Mouse (Mus musculus) erythroblast, embryonic 14.5 days (primary cell): ENCODE results near the gene Rab11fip5. TPM values are rescaled to one million over a fixed set of nuclear protein-coding genes. Genes with fewer than 3 reads are reported as not detected.

Source experiments
- H3K27me3 ChIP-seq: 2 replicates; pipeline ENCODE4 v1.6.1; 2012; ENCODE audit warnings: inconsistent platforms; ENCODE audit not compliant: control insufficient read depth
- H3K36me3 ChIP-seq: 2 replicates; pipeline ENCODE4 v1.6.1; 2012; ENCODE audit warnings: mild to moderate bottlenecking, inconsistent platforms; ENCODE audit not compliant: control insufficient read depth
- H3K4me1 ChIP-seq: 2 replicates; pipeline ENCODE4 v1.6.1; 2012; ENCODE audit warnings: inconsistent platforms; ENCODE audit not compliant: control insufficient read depth
- H3K4me3 ChIP-seq: replicated peaks from 2 replicates; pipeline ENCODE3; 2012; ENCODE audit warnings: moderate library complexity, mild to moderate bottlenecking, inconsistent platforms
- H3K9me3 ChIP-seq: 2 replicates; pipeline ENCODE4 v1.6.1; 2012; ENCODE audit warnings: low read length, inconsistent platforms, mixed read lengths; ENCODE audit not compliant: control insufficient read depth
- GATA1 ChIP-seq: IDR thresholded peaks from 2 replicates; pipeline ENCODE4 v1.6.1; 2012; ENCODE audit warnings: low read length, inconsistent platforms, mixed read lengths
- TAL1 ChIP-seq: IDR thresholded peaks from 3 replicates; pipeline ENCODE4 v1.6.1; 2012; ENCODE audit warnings: low read length, inconsistent platforms, mixed read lengths
- polyA plus RNA-seq: library from polyadenylated mRNA; stranded (reverse); fragments of >175 nt; gene quantifications from 2 replicates; pipeline ENCODE4 v1.2.3, GENCODE M21; 2012

Rab11fip5 gene
- polyA plus RNA-seq, 1 experiment = 0.01 TPM

DNA sequence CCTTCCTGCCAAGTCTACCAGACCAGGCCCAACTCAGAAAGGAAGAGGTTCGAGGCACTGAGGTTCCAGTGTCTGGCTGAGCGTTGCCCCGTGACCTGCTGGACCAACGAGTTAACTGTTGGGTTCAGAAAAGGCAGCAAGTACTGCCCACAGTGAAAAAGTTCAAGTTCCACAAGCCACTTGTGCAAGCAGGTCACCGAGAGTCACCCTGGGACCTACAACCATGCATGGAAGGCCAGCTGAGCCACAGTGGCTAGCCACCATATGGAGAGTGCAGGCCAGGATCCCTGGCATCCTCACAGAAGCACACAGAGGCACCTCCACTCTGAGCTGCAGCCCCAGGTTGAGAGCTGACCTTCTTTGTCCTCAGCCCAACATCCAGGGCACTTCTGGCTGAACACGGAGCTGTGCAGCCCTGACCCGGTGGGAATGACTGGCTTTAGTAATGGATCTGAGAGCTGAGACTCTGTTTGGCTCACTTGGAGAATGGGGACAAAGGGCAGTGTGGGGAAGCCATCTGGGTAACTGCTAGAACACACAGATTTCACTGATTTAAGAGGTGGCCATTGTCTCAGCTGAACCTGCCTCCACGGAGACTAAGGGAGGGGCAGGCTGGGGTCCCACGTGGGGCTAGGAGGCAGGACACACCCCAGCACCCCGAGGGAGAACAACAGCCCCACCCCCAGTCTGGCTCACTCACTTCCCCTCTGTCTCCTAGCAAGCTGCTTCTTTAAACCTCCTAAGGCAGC lies 81.0 kb downstream of the Rab11fip5 start:
- Histone ChIP-seq H3K36me3 (no peaks in the 10 kb centered on the region), H3K9me3 (no peaks in the 10 kb centered on the region), H3K4me1 (peaks cover 3% of the 10 kb centered on the region), H3K4me3 (no peak overlapping the region), H3K27me3 (no peaks in the 10 kb centered on the region)
- TF ChIP-seq TAL1 (no peak), GATA1 (no peak)

GRCm38 (mm10) chr6:85290869-85291824 lies 83.3 kb downstream of the Rab11fip5 start:
- Histone ChIP-seq H3K9me3 (no peaks in the 10 kb centered on the region), H3K36me3 (no peaks in the 10 kb centered on the region), H3K4me3 (no peak overlapping the region), H3K4me1 (peaks cover 7% of the 10 kb centered on the region), H3K27me3 (no peaks in the 10 kb centered on the region)
- TF ChIP-seq GATA1 (no peak), TAL1 (no peak)

DNA sequence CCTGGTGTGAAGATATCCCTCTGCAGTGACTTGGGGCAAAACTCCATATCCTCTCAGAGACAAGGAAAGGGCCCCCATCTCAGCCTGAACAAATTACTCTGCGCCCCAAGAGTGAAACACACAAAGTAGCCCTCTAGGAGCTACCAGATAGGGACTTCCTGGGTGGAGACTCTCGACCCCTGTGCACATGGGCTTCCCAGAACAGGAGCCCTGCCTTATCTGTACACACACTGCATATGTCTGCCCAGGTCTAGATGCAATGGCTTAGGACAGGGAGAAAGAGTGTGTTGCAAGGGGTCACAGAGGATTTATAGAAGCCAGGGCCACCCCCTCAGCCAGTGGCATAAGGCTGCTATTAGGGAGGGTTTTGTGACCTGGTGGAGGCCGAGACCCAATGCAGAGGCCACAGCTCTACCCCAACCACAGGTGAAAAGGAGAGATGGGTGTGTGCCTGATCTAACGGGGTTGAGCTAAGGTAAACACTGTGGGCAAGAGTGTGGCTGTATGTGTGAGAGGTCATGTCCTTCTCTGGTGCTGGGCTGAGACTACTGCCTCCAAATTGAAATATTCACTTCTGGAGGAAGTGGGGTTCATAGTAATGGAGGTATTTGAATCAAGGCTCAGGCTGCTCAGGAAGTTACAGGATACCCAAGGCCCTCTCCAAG lies 86.1 kb downstream of the Rab11fip5 start:
- H3K4me1 ChIP-seq = peaks cover 7% of the 10 kb centered on the region
- H3K9me3 ChIP-seq = no peaks in the 10 kb centered on the region
- H3K4me3 ChIP-seq = no peak overlapping the region
- TF ChIP-seq TAL1 = no peak
- no peak for TF ChIP-seq GATA1
- no peaks in the 10 kb centered on the region for H3K36me3 ChIP-seq
- no peaks in the 10 kb centered on the region for H3K27me3 ChIP-seq

DNA sequence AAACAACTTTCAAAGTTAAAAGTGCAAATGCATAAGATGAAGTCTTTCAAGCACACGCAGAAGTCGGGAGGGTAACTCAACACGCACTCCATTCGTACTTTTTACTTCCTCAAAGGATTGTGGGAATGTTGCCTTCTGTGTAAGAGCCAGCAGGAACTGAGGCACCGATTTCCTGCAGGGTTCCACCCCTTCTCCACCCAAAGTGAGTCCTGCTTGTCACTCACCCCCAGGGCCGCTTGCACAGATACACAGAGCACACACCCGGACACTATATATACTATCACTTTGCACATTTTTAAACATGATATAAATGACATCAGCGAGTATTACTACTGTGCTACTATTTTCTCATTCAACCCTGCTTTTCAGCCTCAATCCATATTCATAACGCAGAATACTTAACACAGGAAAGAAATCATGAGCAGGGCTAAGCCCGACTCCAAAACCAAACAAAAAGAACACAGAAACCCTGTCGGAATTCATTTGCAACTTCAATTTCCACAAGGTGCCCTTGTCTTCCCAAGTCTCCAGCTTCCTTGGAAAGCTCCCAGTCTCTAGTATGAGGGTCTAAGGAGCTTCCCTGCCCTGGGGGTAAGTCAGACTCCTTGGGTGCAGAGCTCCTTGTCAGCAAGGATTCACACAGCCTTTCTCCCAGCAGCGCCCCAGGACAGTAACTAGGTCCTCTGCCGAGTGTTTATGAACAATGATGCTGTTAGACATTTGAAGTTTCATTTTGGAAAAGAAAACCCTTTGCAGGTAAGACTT lies 88.0 kb downstream of the Rab11fip5 start:
- Histone ChIP-seq H3K36me3 (no peaks in the 10 kb centered on the region), H3K4me3 (no peak overlapping the region), H3K9me3 (no peaks in the 10 kb centered on the region), H3K27me3 (no peaks in the 10 kb centered on the region), H3K4me1 (peaks cover 7% of the 10 kb centered on the region)
- TF ChIP-seq GATA1 = no peak

Other genes with a start within 250 kb of the Rab11fip5 start
- gene Spr, start 236.9 kb downstream of the Rab11fip5 start, polyA plus RNA-seq = 0.86 and 1.1 TPM in 2 replicates
- gene Emx1, start 187.2 kb downstream of the Rab11fip5 start, polyA plus RNA-seq = not detected in 2 replicates
- 0.01 and 0.08 TPM in 2 replicates for gene Sfxn5, start 41.2 kb downstream of the Rab11fip5 start, polyA plus RNA-seq
- not detected in 2 replicates for gene Noto, start 49.3 kb upstream of the Rab11fip5 start, polyA plus RNA-seq
- 0.37 and 0.47 TPM in 2 replicates for gene Smyd5, start 57.4 kb upstream of the Rab11fip5 start, polyA plus RNA-seq
- 3.4 and 5.0 TPM in 2 replicates for gene Cct7, start 76.9 kb upstream of the Rab11fip5 start, polyA plus RNA-seq
- gene Pradc1, start 77.3 kb upstream of the Rab11fip5 start, polyA plus RNA-seq = 3.6 and 4.2 TPM in 2 replicates
- gene Fbxo41, start 128.4 kb upstream of the Rab11fip5 start, polyA plus RNA-seq = not detected in 2 replicates
- gene Egr4, start 139.0 kb upstream of the Rab11fip5 start, polyA plus RNA-seq = 0.06 TPM in 1 of 2 replicates, not detected in the other
- 0.07 and 0.10 TPM in 2 replicates for gene Alms1, start 212.9 kb upstream of the Rab11fip5 start, polyA plus RNA-seq